Mouse (Mus musculus) limb, embryonic 10.5 days (tissue): ENCODE results near the gene Ankrd33. TPM values are rescaled to one million over a fixed set of nuclear protein-coding genes. Genes with fewer than 3 reads are reported as not detected.

Experiments
- DNase-seq: peaks from one replicate; pipeline ENCODE4 v3.0.0-alpha.2; 2017; ENCODE audit warnings: low spot score
- H3K27ac ChIP-seq: fragments of 300-500 bp; sonication (generic); 2 replicates; pipeline ENCODE4 v1.5.1; 2016; ENCODE audit warnings: mild to moderate bottlenecking
- H3K27me3 ChIP-seq: fragments of 300-500 bp; sonication (generic); 2 replicates; pipeline ENCODE4 v1.6.1; 2016; ENCODE audit warnings: low read depth, mild to moderate bottlenecking; ENCODE audit not compliant: poor library complexity, severe bottlenecking
- H3K36me3 ChIP-seq: fragments of 300-500 bp; sonication (generic); 2 replicates; pipeline ENCODE4 v1.6.1; 2016; ENCODE audit warnings: mild to moderate bottlenecking, moderate library complexity
- H3K4me1 ChIP-seq: fragments of 300-500 bp; sonication (generic); 2 replicates; pipeline ENCODE4 v1.6.1; 2016
- H3K4me3 ChIP-seq: fragments of 300-500 bp; sonication (generic); 2 replicates; pipeline ENCODE4 v1.5.1; 2016; ENCODE audit warnings: mild to moderate bottlenecking, moderate library complexity
- H3K9me3 ChIP-seq: fragments of 300-500 bp; sonication (generic); replicated peaks from 2 replicates; pipeline ENCODE4 v1.6.1; 2016; ENCODE audit warnings: mild to moderate bottlenecking
- WGBS: fragments of 180-500 bp; shearing (Covaris S2); methylation state at CpG from one replicate; pipeline ENCODE4 v1.1.7; 2016; 5-methylcytosine and 5-hydroxymethylcytosine counted together
- polyA plus RNA-seq: library from polyadenylated mRNA; unstranded; fragments of >200 nt; fragmentation: Nextera tagmentation; extraction: Ambion mirVana; gene quantifications from 2 replicates; pipeline ENCODE4 v1.2.1, GENCODE M21; 2016

The Ankrd33 gene
- polyA plus RNA-seq, 1 experiment from 2014 or later = not detected

DNA sequence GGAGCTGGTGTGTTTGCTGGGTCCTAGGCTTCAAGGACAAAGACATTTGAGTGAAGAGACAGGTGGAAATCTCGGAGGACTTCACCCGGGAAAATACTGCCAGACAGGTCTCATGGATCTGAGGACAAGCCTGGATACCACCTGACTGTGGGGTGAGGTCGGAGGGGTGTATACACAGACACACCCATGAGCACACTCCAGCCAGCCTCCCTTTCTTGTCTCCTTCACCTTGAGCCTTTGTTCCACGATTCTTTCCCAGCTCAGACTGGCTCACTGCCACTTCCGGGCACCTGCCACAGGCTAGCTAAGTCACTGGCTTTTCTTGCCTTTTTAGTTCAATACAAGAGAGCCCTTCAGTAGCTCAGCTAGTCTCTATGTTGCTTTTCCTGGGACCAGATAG is 48.7 kb downstream of the Ankrd33 start:
- Histone ChIP-seq H3K27me3 (peaks cover 24% of the 10 kb centered on the region), H3K27ac (no peak overlapping the region), H3K9me3 (no peaks in the 10 kb centered on the region), H3K4me3 (no peak overlapping the region), H3K36me3 (no peaks in the 10 kb centered on the region), H3K4me1 (peaks cover 31% of the 10 kb centered on the region)
- no peak for DNase-seq
- 68% methylated on average over 5 of the region's 5 CpGs for WGBS

DNA sequence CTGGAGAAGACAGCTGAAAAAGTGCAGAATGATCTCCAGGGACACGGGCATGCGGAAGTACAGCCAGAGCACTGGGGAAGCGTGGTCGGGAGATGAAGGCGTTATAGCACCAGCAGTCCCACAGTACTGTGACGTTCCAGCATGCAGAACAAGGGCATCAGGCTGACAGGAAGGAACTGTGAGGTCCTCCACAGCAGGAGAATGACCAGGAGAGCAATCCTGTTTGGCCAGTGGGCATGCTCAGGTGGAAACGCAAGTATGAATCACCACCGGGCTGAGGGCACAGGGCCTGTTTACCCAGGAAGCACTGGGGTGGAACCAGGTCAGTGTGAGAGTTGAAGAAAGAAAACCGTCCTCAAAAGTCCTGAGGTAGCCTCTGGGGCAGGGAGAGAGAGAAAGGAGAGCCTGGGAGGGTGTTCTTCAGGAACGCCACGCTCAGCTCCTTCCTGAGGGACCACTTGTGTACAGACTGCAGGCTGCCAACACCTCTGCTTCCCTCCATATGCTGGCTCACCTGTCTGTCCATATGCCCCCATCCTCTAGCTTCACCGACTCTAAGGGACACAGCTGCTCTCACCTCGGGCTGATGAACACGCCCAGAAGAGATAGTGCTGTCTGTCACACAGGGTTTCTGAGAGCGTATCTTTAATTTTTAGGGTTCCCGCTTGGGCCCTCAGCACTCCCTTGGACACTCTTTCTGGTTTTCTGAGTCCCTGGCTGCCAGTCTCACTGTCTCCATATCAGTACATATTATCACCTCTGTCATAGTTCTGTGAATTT is 50.3 kb downstream of the Ankrd33 start:
- WGBS = 75% methylated on average over 16 of the region's 16 CpGs
- H3K9me3 ChIP-seq = no peaks in the 10 kb centered on the region
- H3K27ac ChIP-seq = no peak overlapping the region
- DNase-seq = no peak
- H3K27me3 ChIP-seq = peaks cover 24% of the 10 kb centered on the region
- H3K4me3 ChIP-seq = no peak overlapping the region
- H3K4me1 ChIP-seq = peaks cover 18% of the 10 kb centered on the region
- H3K36me3 ChIP-seq = no peaks in the 10 kb centered on the region

- H3K36me3 ChIP-seq = no peaks in the 10 kb centered on the region
- H3K4me1 ChIP-seq = peaks cover 16% of the 10 kb centered on the region
- 64% methylated on average over 11 of the region's 11 CpGs for WGBS
- H3K9me3 ChIP-seq = no peaks in the 10 kb centered on the region
- no peak overlapping the region for H3K27ac ChIP-seq
- H3K4me3 ChIP-seq = no peak overlapping the region
- no peak for DNase-seq
- H3K27me3 ChIP-seq = peaks cover 29% of the 10 kb centered on the region
These were observed 52.0 kb downstream of the Ankrd33 start for GRCm38 (mm10) chr15:101167553-101167952.

Other genes with a start within 250 kb of the Ankrd33 start
- 3.9 and 4.3 TPM in 2 replicates for gene Scn8a, start 245.9 kb upstream of the Ankrd33 start, polyA plus RNA-seq
- gene Gm47841, start 68.4 kb upstream of the Ankrd33 start, polyA plus RNA-seq = not detected in 2 replicates
- gene Fignl2, start 37.2 kb upstream of the Ankrd33 start, polyA plus RNA-seq = 0.98 and 1.9 TPM in 2 replicates
- 7.2 and 8.3 TPM in 2 replicates for gene Acvrl1, start 12.8 kb downstream of the Ankrd33 start, polyA plus RNA-seq
- gene Acvr1b, start 58.3 kb downstream of the Ankrd33 start, polyA plus RNA-seq = 5.0 and 5.7 TPM in 2 replicates
- 5.4 and 6.9 TPM in 2 replicates for gene Grasp, start 108.4 kb downstream of the Ankrd33 start, polyA plus RNA-seq
- gene Nr4a1, start 138.5 kb downstream of the Ankrd33 start, polyA plus RNA-seq = 4.1 and 7.1 TPM in 2 replicates
- gene Atg101, start 168.5 kb downstream of the Ankrd33 start, polyA plus RNA-seq = 92.3 and 97.5 TPM in 2 replicates
- 1.8 and 4.1 TPM in 2 replicates for gene 6030408B16Rik, start 177.5 kb downstream of the Ankrd33 start, polyA plus RNA-seq